Mouse (Mus musculus): ENCODE data around the gene Olfr1198. TPM values are rescaled to one million over a fixed set of nuclear protein-coding genes. Genes with fewer than 3 reads are reported as not detected.

Gene Olfr1198
- not detected in 2 replicates for polyA plus RNA-seq (2015; fragmentation: Nextera tagmentation; extraction: Ambion mirVana)

- Histone ChIP-seq H3K4me2 (no peak within 1 kb of the TSS), H3K27me3 (no peaks in the 10 kb centered on the region), H3K4me1 (replicated peaks) (no peaks in the 10 kb centered on the region), H3K4me3 (replicated peaks) (no peak within 1 kb of the TSS), H3K9me3 (replicated peaks) (no peaks in the 10 kb centered on the region), H3K27ac (replicated peaks) (no peak within 1 kb of the TSS), H3K36me3 (replicated peaks) (no peaks in the 10 kb centered on the region), H3K9ac (no peak within 1 kb of the TSS)
- no peak for ATAC-seq (ENCODE audit: insufficient read depth)
- 56% methylated on average over 2 of the region's 2 CpGs for WGBS (ENCODE audit: insufficient replicate concordance)
These were observed at the start of gene Olfr1198 for GRCm38 (mm10) chr2:88751270-88751669. Olfr1198 (minus strand) TSS chr2:88751370.

GRCm38 (mm10) chr2:88792736-88793135, 41.6 kb upstream of the Olfr1198 start, which contains the start of gene Olfr1201:
Olfr1201 (plus strand) TSS chr2:88793036.
- H3K27me3 ChIP-seq: no peaks in the 10 kb centered on the region
- H3K9me3 ChIP-seq (replicated peaks): no peaks in the 10 kb centered on the region
- 64% methylated on average over 6 of the region's 6 CpGs for WGBS (ENCODE audit: insufficient replicate concordance)
- H3K27ac ChIP-seq (replicated peaks): no peak within 1 kb of the TSS
- H3K4me2 ChIP-seq: no peak within 1 kb of the TSS
- H3K4me1 ChIP-seq (replicated peaks): no peaks in the 10 kb centered on the region
- H3K36me3 ChIP-seq (replicated peaks): no peaks in the 10 kb centered on the region
- no peak for ATAC-seq (ENCODE audit: insufficient read depth)
- no peak within 1 kb of the TSS for H3K9ac ChIP-seq
- no peak within 1 kb of the TSS for H3K4me3 ChIP-seq (replicated peaks)

- Histone ChIP-seq H3K9ac (no peak within 1 kb of the TSS), H3K27me3 (no peaks in the 10 kb centered on the region), H3K4me2 (no peak within 1 kb of the TSS), H3K4me1 (replicated peaks) (no peaks in the 10 kb centered on the region), H3K4me3 (replicated peaks) (no peak within 1 kb of the TSS), H3K36me3 (replicated peaks) (no peaks in the 10 kb centered on the region), H3K9me3 (replicated peaks) (no peaks in the 10 kb centered on the region), H3K27ac (replicated peaks) (no peak within 1 kb of the TSS)
- 52% methylated on average over 2 of the region's 2 CpGs for WGBS (ENCODE audit: insufficient replicate concordance)
- ATAC-seq (ENCODE audit: insufficient read depth): no peak
These were observed 19.2 kb upstream of the Olfr1198 start, which contains the start of gene Olfr1200 for GRCm38 (mm10) chr2:88770388-88770787. Olfr1200 (minus strand) TSS chr2:88770488.

- Histone ChIP-seq H3K36me3 (replicated peaks) (no peaks in the 10 kb centered on the region), H3K9me3 (replicated peaks) (no peaks in the 10 kb centered on the region), H3K4me2 (no peak within 1 kb of the TSS), H3K9ac (no peak within 1 kb of the TSS), H3K27ac (replicated peaks) (no peak within 1 kb of the TSS), H3K27me3 (no peaks in the 10 kb centered on the region), H3K4me3 (replicated peaks) (no peak within 1 kb of the TSS), H3K4me1 (replicated peaks) (no peaks in the 10 kb centered on the region)
- 69% methylated on average over 2 of the region's 2 CpGs for WGBS (ENCODE audit: insufficient replicate concordance)
- ATAC-seq (ENCODE audit: insufficient read depth): no peak
These were observed 9.2 kb upstream of the Olfr1198 start, which contains the start of gene Olfr1199 for GRCm38 (mm10) chr2:88760369-88760768. Olfr1199 (minus strand) TSS chr2:88760469.

- H3K36me3 ChIP-seq (replicated peaks): no peaks in the 10 kb centered on the region
- H3K9ac ChIP-seq: no peak overlapping the region
- no peak overlapping the region for H3K4me2 ChIP-seq
- no peak for ATAC-seq (ENCODE audit: insufficient read depth)
- no peaks in the 10 kb centered on the region for H3K9me3 ChIP-seq (replicated peaks)
- H3K4me3 ChIP-seq (replicated peaks): no peak overlapping the region
- H3K27ac ChIP-seq (replicated peaks): no peak overlapping the region
- 55% methylated on average over 3 of the region's 3 CpGs for WGBS (ENCODE audit: insufficient replicate concordance)
- no peaks in the 10 kb centered on the region for H3K27me3 ChIP-seq
- no peaks in the 10 kb centered on the region for H3K4me1 ChIP-seq (replicated peaks)
These were observed 7.8 kb downstream of the Olfr1198 start for GRCm38 (mm10) chr2:88743379-88743778.

- Histone ChIP-seq H3K27me3 (no peaks in the 10 kb centered on the region), H3K4me1 (replicated peaks) (no peaks in the 10 kb centered on the region), H3K4me2 (no peak within 1 kb of the TSS), H3K36me3 (replicated peaks) (no peaks in the 10 kb centered on the region), H3K9ac (no peak within 1 kb of the TSS), H3K4me3 (replicated peaks) (no peak within 1 kb of the TSS), H3K27ac (replicated peaks) (no peak within 1 kb of the TSS), H3K9me3 (replicated peaks) (no peaks in the 10 kb centered on the region)
- 58% methylated on average over 1 of the region's 1 CpGs for WGBS (ENCODE audit: insufficient replicate concordance)
- no peak for ATAC-seq (ENCODE audit: insufficient read depth)
These were observed 18.9 kb downstream of the Olfr1198 start, which contains the start of gene Olfr1197 for GRCm38 (mm10) chr2:88732266-88732665. Olfr1197 (minus strand) TSS chr2:88732366.

GRCm38 (mm10) chr2:88704497-88704896, 46.7 kb downstream of the Olfr1198 start, which contains the start of gene Olfr1196:
Olfr1196 (minus strand) TSS chr2:88704597.
- Histone ChIP-seq H3K4me3 (replicated peaks) (no peak within 1 kb of the TSS), H3K9me3 (replicated peaks) (no peaks in the 10 kb centered on the region), H3K36me3 (replicated peaks) (no peaks in the 10 kb centered on the region), H3K4me2 (no peak within 1 kb of the TSS), H3K27me3 (no peaks in the 10 kb centered on the region), H3K27ac (replicated peaks) (no peak within 1 kb of the TSS), H3K9ac (no peak within 1 kb of the TSS), H3K4me1 (replicated peaks) (no peaks in the 10 kb centered on the region)
- WGBS (ENCODE audit: insufficient replicate concordance): 64% methylated on average over 2 of the region's 2 CpGs
- no peak for ATAC-seq (ENCODE audit: insufficient read depth)

Other genes starting within 250 kb of the Olfr1198 start
- not detected in 2 replicates for gene Olfr1186, start 232.8 kb downstream of the Olfr1198 start, polyA plus RNA-seq (2015; fragmentation: Nextera tagmentation; extraction: Ambion mirVana)
- not detected in 2 replicates for gene Olfr1188, start 194.4 kb downstream of the Olfr1198 start, polyA plus RNA-seq (2015; fragmentation: Nextera tagmentation; extraction: Ambion mirVana)
- not detected in 2 replicates for gene Olfr1189, start 164.9 kb downstream of the Olfr1198 start, polyA plus RNA-seq (2015; fragmentation: Nextera tagmentation; extraction: Ambion mirVana)
- gene Olfr1191-ps1, start 110.8 kb downstream of the Olfr1198 start, polyA plus RNA-seq (2015; fragmentation: Nextera tagmentation; extraction: Ambion mirVana): not detected in 2 replicates
- gene Olfr1192-ps1, start 102.9 kb downstream of the Olfr1198 start, polyA plus RNA-seq (2015; fragmentation: Nextera tagmentation; extraction: Ambion mirVana): not detected in 2 replicates
- not detected in 2 replicates for gene Olfr1193, start 75.7 kb downstream of the Olfr1198 start, polyA plus RNA-seq (2015; fragmentation: Nextera tagmentation; extraction: Ambion mirVana)
- gene Olfr1195, start 62.2 kb downstream of the Olfr1198 start, polyA plus RNA-seq (2015; fragmentation: Nextera tagmentation; extraction: Ambion mirVana): not detected in 2 replicates
- not detected in 2 replicates for gene Olfr1196, start 46.8 kb downstream of the Olfr1198 start, polyA plus RNA-seq (2015; fragmentation: Nextera tagmentation; extraction: Ambion mirVana)
- gene Olfr1197, start 19.0 kb downstream of the Olfr1198 start, polyA plus RNA-seq (2015; fragmentation: Nextera tagmentation; extraction: Ambion mirVana): not detected in 2 replicates
- not detected in 2 replicates for gene Olfr1199, start 9.1 kb upstream of the Olfr1198 start, polyA plus RNA-seq (2015; fragmentation: Nextera tagmentation; extraction: Ambion mirVana)
- gene Olfr1200, start 19.1 kb upstream of the Olfr1198 start, polyA plus RNA-seq (2015; fragmentation: Nextera tagmentation; extraction: Ambion mirVana): not detected in 2 replicates
- not detected in 2 replicates for gene Olfr1201, start 41.7 kb upstream of the Olfr1198 start, polyA plus RNA-seq (2015; fragmentation: Nextera tagmentation; extraction: Ambion mirVana)
- not detected in 2 replicates for gene Olfr1202, start 63.1 kb upstream of the Olfr1198 start, polyA plus RNA-seq (2015; fragmentation: Nextera tagmentation; extraction: Ambion mirVana)
- not detected in 2 replicates for gene Olfr1205, start 78.4 kb upstream of the Olfr1198 start, polyA plus RNA-seq (2015; fragmentation: Nextera tagmentation; extraction: Ambion mirVana)
- gene Olfr1204, start 97.9 kb upstream of the Olfr1198 start, polyA plus RNA-seq (2015; fragmentation: Nextera tagmentation; extraction: Ambion mirVana): not detected in 2 replicates
- gene Olfr1206, start 111.9 kb upstream of the Olfr1198 start, polyA plus RNA-seq (2015; fragmentation: Nextera tagmentation; extraction: Ambion mirVana): not detected in 2 replicates
- gene Olfr1208, start 150.9 kb upstream of the Olfr1198 start, polyA plus RNA-seq (2015; fragmentation: Nextera tagmentation; extraction: Ambion mirVana): not detected in 2 replicates
- gene Olfr1209, start 163.8 kb upstream of the Olfr1198 start, polyA plus RNA-seq (2015; fragmentation: Nextera tagmentation; extraction: Ambion mirVana): not detected in 2 replicates
- gene Olfr1211, start 186.7 kb upstream of the Olfr1198 start, polyA plus RNA-seq (2015; fragmentation: Nextera tagmentation; extraction: Ambion mirVana): not detected in 2 replicates
- gene Olfr1212, start 202.6 kb upstream of the Olfr1198 start, polyA plus RNA-seq (2015; fragmentation: Nextera tagmentation; extraction: Ambion mirVana): not detected in 2 replicates
- not detected in 2 replicates for gene Gm13762, start 228.9 kb upstream of the Olfr1198 start, polyA plus RNA-seq (2015; fragmentation: Nextera tagmentation; extraction: Ambion mirVana)
- gene Olfr1214, start 241.3 kb upstream of the Olfr1198 start, polyA plus RNA-seq (2015; fragmentation: Nextera tagmentation; extraction: Ambion mirVana): not detected in 2 replicates

Measured in liver, embryonic 15.5 days (tissue).